Mouse (Mus musculus): ENCODE data around the gene Vangl2.

Gene Vangl2

GRCm38 (mm10) chr1:171966054-171966790 lies 62.0 kb downstream of the Vangl2 start:
- no peak for DNase-seq (ENCODE audit: low read depth)

- no peak for DNase-seq (ENCODE audit: low read depth)
These were observed 64.6 kb downstream of the Vangl2 start for GRCm38 (mm10) chr1:171963613-171964012.

- no peak for DNase-seq (ENCODE audit: low read depth)
These were observed 66.5 kb downstream of the Vangl2 start for GRCm38 (mm10) chr1:171961704-171962103.

GRCm38 (mm10) chr1:171960726-171961125 lies 67.5 kb downstream of the Vangl2 start:
- no peak for DNase-seq (ENCODE audit: low read depth)

GRCm38 (mm10) chr1:171957411-171957810 lies 70.8 kb downstream of the Vangl2 start:
- DNase-seq (ENCODE audit: low read depth): no peak

GRCm38 (mm10) chr1:171955071-171955470 lies 73.2 kb downstream of the Vangl2 start:
- no peak for DNase-seq (ENCODE audit: low read depth)
